Mouse (Mus musculus): ENCODE results near the gene Hcls1. TPM values are rescaled to one million over a fixed set of nuclear protein-coding genes. Genes with fewer than 3 reads are reported as not detected.

The Hcls1 gene
- polyA plus RNA-seq, 2 experiments: 5.1 to 12.3 TPM

GRCm38 (mm10) chr16:36997650-36998049 is 62.9 kb downstream of the Hcls1 start:
- 47% methylated on average over 6 of the region's 6 CpGs for WGBS (ENCODE audit: insufficient replicate concordance)
- H3K27ac ChIP-seq: no peak overlapping the region
- H3K9me3 ChIP-seq (ENCODE audit: control insufficient read depth, low read length): no peaks in the 10 kb centered on the region
- no peak for ATAC-seq (ENCODE audit: insufficient read depth)
- no peak overlapping the region for H3K4me2 ChIP-seq (ENCODE audit: low read depth)
- H3K4me3 ChIP-seq (ENCODE audit: insufficient read depth in 1 of 2, low read depth in 2 of 2, low read length in 2 of 2): no peak overlapping the region
- no peak overlapping the region for H3K9ac ChIP-seq (replicated peaks)
- no peaks in the 10 kb centered on the region for H3K27me3 ChIP-seq (ENCODE audit: control insufficient read depth, insufficient read depth, low read length)
- TF ChIP-seq EP300 (IDR thresholded peaks at IDR 0.05; ENCODE audit: low read depth) (no peak), CTCF (IDR thresholded peaks at IDR 0.05; ENCODE audit: low read depth) (no peak)
- no peaks in the 10 kb centered on the region for H3K36me3 ChIP-seq (replicated peaks; ENCODE audit: control insufficient read depth, insufficient read depth, low read depth)
- no peaks in the 10 kb centered on the region for H3K4me1 ChIP-seq (replicated peaks; ENCODE audit: control insufficient read depth in 2 of 2, insufficient read depth in 2 of 2, low read length in 1 of 2)
- DNase-seq (ENCODE audit: low read depth in 3 of 3, low spot score in 3 of 3): no peak

- 29% methylated on average over 9 of the region's 9 CpGs for WGBS (ENCODE audit: insufficient replicate concordance)
- TF ChIP-seq CTCF (IDR thresholded peaks at IDR 0.05; ENCODE audit: low read depth) (no peak), EP300 (IDR thresholded peaks at IDR 0.05; ENCODE audit: low read depth) (no peak)
Observed at GRCm38 (mm10) chr16:36999366-36999972, 64.7 kb downstream of the Hcls1 start.

DNA sequence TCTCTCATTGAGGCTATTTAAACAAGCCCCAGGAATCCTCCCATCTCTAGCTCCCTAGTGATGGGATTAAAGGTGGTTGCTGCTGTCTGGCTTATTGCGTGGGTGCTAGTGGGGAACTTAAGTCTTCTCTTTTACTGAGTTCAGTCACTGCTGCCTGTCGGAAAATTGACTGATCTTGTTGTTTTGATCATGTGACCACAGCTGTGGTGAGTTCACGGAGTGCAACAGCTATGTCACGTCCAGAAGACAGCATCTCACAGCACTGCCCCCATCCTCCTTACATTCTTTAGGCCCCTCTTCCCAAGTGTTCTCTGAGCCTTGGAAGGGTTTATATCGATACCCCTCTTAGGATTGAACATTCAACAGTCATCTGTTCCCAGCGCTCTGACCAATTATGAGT is 74.5 kb downstream of the Hcls1 start:
- Histone ChIP-seq H3K27ac (no peak overlapping the region), H3K9me3 (ENCODE audit: control insufficient read depth, low read length) (no peaks in the 10 kb centered on the region), H3K9ac (replicated peaks) (no peak overlapping the region), H3K4me2 (ENCODE audit: low read depth) (no peak overlapping the region), H3K4me3 (ENCODE audit: insufficient read depth in 1 of 2, low read depth in 2 of 2, low read length in 2 of 2) (no peak overlapping the region), H3K36me3 (replicated peaks; ENCODE audit: control insufficient read depth, insufficient read depth, low read depth) (peaks cover 6% of the 10 kb centered on the region), H3K27me3 (ENCODE audit: control insufficient read depth, insufficient read depth, low read length) (no peaks in the 10 kb centered on the region), H3K4me1 (replicated peaks; ENCODE audit: control insufficient read depth in 2 of 2, insufficient read depth in 2 of 2, low read length in 1 of 2) (peaks cover 8 to 10% of the 10 kb centered on the region in 2 experiments)
- 65% methylated on average over 6 of the region's 6 CpGs for WGBS (ENCODE audit: insufficient replicate concordance)
- no peak for TF ChIP-seq CTCF (IDR thresholded peaks at IDR 0.05; ENCODE audit: low read depth)
- TF ChIP-seq EP300 (IDR thresholded peaks at IDR 0.05; ENCODE audit: low read depth): no peak
- no peak for ATAC-seq (ENCODE audit: insufficient read depth)
- DNase-seq (ENCODE audit: low read depth in 3 of 3, low spot score in 3 of 3): no peak

More at GRCm38 (mm10) chr16:36999366-36999972, 64.7 kb downstream of the Hcls1 start:
- Histone ChIP-seq H3K27ac (no peak overlapping the region), H3K27me3 (ENCODE audit: control insufficient read depth, insufficient read depth, low read length) (no peaks in the 10 kb centered on the region), H3K9ac (replicated peaks) (no peak overlapping the region), H3K36me3 (replicated peaks; ENCODE audit: control insufficient read depth, insufficient read depth, low read depth) (no peaks in the 10 kb centered on the region), H3K4me1 (replicated peaks; ENCODE audit: control insufficient read depth in 2 of 2, insufficient read depth in 2 of 2, low read length in 1 of 2) (no peaks in the 10 kb centered on the region), H3K4me3 (ENCODE audit: insufficient read depth in 1 of 2, low read depth in 2 of 2, low read length in 2 of 2) (no peak overlapping the region), H3K4me2 (ENCODE audit: low read depth) (no peak overlapping the region), H3K9me3 (ENCODE audit: control insufficient read depth, low read length) (no peaks in the 10 kb centered on the region)
- DNase-seq (ENCODE audit: low read depth in 3 of 3, low spot score in 3 of 3) (no peak), ATAC-seq (ENCODE audit: insufficient read depth) (no peak)

DNA sequence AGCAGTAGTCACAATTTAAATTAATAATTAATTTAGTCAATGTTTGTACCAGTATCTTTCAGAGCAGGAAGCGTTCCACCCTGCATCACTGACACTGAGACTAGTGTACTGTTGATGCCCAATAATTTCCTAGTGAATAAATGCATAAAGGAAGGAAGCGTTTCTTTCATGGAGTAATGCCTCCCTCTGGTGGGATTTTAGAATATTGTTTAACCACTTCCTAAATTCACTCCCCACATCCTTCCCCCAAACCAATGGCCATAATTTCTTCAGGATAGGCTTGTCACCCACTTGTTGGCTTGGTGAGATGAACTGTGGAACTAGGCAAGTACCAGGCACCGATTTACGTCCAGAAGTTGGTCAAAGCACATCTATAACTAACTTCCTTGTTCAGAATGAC is 75.6 kb downstream of the Hcls1 start:
- Histone ChIP-seq H3K4me2 (ENCODE audit: low read depth) (no peak overlapping the region; the same call in 1 of the 2 replicates), H3K4me3 (ENCODE audit: insufficient read depth in 1 of 2, low read depth in 2 of 2, low read length in 2 of 2) (no peak overlapping the region), H3K27me3 (ENCODE audit: control insufficient read depth, insufficient read depth, low read length) (no peaks in the 10 kb centered on the region), H3K27ac (no peak overlapping the region), H3K4me1 (replicated peaks; ENCODE audit: control insufficient read depth in 2 of 2, insufficient read depth in 2 of 2, low read length in 1 of 2) (peaks cover 8 to 12% of the 10 kb centered on the region in 2 experiments), H3K9ac (replicated peaks) (no peak overlapping the region), H3K9me3 (ENCODE audit: control insufficient read depth, low read length) (no peaks in the 10 kb centered on the region), H3K36me3 (replicated peaks; ENCODE audit: control insufficient read depth, insufficient read depth, low read depth) (peaks cover 9% of the 10 kb centered on the region)
- 27% methylated on average over 4 of the region's 4 CpGs for WGBS (ENCODE audit: insufficient replicate concordance)
- ATAC-seq (ENCODE audit: insufficient read depth) (no peak), DNase-seq (ENCODE audit: low read depth in 3 of 3, low spot score in 3 of 3) (peak; percentile 39 to 56 (median 45))
- no peak for TF ChIP-seq EP300 (IDR thresholded peaks at IDR 0.05; ENCODE audit: low read depth)
- TF ChIP-seq CTCF (IDR thresholded peaks at IDR 0.05; ENCODE audit: low read depth): peak; percentile 55

DNA sequence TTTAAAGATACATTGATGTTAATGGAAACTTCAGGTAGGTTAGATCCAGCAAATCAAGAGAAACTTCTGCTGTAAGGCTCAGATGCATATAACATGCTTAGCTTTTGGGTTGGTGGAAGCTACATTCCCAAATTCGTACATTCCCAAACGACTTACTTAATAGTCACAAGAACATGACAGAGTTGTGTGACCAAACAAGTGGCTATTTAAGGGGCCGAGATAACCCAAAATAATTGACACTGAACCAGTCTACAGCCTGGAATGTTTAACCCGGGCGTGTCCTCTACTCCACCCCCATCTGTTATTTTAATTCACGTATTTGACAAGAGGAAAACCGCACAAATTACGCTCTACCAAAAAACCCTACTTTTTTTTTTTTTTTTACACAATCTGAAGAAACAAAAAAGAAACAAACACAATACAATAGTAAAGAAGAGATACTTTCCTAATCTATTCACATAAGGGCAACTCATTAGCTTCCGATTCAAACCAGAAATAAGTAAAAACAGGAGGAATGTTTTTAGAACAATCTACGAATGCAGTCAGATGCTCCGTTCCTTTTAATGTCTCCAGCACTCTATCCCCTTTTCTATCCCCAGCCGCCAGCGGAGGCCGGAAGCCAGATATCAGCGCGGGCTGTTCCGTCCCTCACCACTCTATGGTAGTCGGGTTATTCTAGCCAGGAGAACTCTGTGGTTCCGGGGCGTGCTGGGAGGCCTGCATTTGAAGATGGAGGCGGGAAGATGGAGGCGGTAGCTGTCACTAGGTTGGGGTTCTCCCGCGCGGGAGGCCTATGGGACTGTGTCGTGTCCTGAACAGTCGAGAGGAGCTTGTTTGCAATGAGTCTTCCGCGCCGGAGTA is 76.5 kb downstream of the Hcls1 start, which contains the start of gene Polq:
Gene Polq (plus strand): TSS at position 726 of the 861 bp plus-strand sequence.
- Histone ChIP-seq H3K4me2 (ENCODE audit: low read depth) (peak within 1 kb of the TSS; percentile 83), H3K9ac (replicated peaks) (peak within 1 kb of the TSS; percentile 76), H3K4me1 (replicated peaks; ENCODE audit: control insufficient read depth in 2 of 2, insufficient read depth in 2 of 2, low read length in 1 of 2) (peaks cover 8 to 12% of the 10 kb centered on the region in 2 experiments), H3K4me3 (ENCODE audit: insufficient read depth in 1 of 2, low read depth in 2 of 2, low read length in 2 of 2) (peak within 1 kb of the TSS; percentile 93 to 94), H3K36me3 (replicated peaks; ENCODE audit: control insufficient read depth, insufficient read depth, low read depth) (peaks cover 16% of the 10 kb centered on the region), H3K27me3 (ENCODE audit: control insufficient read depth, insufficient read depth, low read length) (no peaks in the 10 kb centered on the region), H3K9me3 (ENCODE audit: control insufficient read depth, low read length) (no peaks in the 10 kb centered on the region), H3K27ac (peak within 1 kb of the TSS; percentile 5)
- TF ChIP-seq EP300 (IDR thresholded peaks at IDR 0.05; ENCODE audit: low read depth) (no peak), CTCF (IDR thresholded peaks at IDR 0.05; ENCODE audit: low read depth) (0 out of 2 replicates have a peak, but pooled peaks have one; percentile 13)
- peak; percentile 97 for ATAC-seq (ENCODE audit: insufficient read depth)
- 2% methylated on average over 30 of the region's 30 CpGs for WGBS (ENCODE audit: insufficient replicate concordance)
- DNase-seq (ENCODE audit: low read depth in 3 of 3, low spot score in 3 of 3): peak; percentile 91 to 94 (median 92)
